Mouse (Mus musculus) liver, embryonic 14 days (tissue): ENCODE results near the gene Usp31. TPM values are rescaled to one million over a fixed set of nuclear protein-coding genes. Genes with fewer than 3 reads are reported as not detected.

ENCODE experiments used
- polyA plus RNA-seq: library from polyadenylated mRNA; depleted of rRNA; stranded (reverse); fragments of >200 nt; gene quantifications from 2 replicates; pipeline ENCODE4 v1.2.3, GENCODE M21; 2012; rRNA removed

Usp31 gene
- 2.0 and 2.6 TPM in 2 replicates for polyA plus RNA-seq

GRCm38 (mm10) chr7:121707073-121707667, at the start of gene Usp31:
TSS of gene Usp31 (minus strand) at chr7:121707253.

DNA sequence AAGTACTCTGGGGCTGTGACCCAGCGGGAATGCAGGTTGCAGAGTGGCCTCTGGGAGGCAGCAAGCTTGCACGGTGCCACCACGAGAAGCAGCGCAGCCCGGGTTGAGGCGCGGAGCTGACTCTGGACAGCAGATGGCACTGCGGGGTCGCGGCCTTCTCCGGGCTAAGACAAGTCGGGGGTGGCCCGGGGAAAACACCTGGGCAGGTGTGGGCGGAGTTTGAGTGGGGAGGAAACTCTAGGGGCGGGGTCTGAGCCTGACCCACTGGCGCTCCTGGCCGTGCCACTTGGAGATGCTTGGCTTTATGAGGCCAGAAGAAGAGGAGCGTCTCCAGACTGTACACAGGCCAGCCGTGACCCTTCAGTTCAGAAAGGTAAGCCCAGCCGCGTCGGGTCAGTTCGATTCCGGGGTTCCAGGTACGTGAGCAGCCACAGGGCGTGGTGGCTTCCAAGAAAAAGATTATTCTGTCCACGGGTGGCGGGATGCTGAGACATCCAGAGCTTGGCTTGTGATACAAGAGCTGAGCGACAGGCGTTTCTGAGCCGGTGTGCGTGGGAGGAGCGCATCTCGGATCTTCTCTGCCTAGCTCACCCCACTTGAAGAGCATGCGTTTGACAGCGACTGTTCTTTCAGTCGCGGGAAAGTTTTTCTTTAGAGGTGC, 27.2 kb upstream of the Usp31 start, which contains the start of gene Scnn1g:
Scnn1g (plus strand) TSS at position 309 of the 661 bp plus-strand sequence.

Other genes with a start within 250 kb of the Usp31 start
- not detected in 2 replicates for gene Scnn1g, start 27.2 kb upstream of the Usp31 start, polyA plus RNA-seq
- gene Scnn1b, start 157.8 kb upstream of the Usp31 start, polyA plus RNA-seq = 0.01 TPM in 1 of 2 replicates, not detected in the other